ENCODE assay signal across 8 mouse cellular contexts in the genomic region with DNA sequence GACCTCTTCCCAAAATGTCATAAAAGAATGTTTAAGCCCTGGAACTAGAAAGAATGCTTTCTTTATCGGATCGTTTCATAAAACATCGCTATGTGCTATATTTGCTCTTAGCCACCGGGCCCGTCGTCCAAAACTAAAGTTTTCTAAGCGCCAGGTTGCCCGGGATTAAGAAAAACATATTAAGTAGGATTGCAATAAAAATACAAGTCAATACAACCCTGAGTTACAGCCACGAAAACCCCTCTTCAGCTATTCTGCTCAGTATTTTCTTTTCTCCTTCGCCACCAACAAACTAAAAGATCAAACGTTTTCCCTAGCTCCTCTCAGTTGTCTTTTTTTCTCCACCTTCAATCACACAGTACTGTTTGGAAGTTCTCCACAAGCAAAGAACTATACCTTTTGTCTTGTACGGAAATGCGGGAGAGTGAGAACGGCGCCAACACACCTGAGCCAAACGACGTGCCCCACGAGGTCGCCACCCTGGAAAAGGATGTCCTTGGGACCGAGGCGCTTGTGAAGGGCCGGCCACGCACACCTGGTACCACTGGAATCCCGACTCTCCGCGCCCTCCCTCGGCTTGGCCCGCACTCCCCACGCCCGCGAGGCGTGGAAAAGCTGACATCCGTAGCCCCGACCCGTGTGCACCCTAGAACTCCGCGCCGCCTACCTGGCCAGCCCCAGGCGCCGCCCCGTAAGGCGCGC. TPM values are rescaled to one million over a fixed set of nuclear protein-coding genes. Genes with fewer than 3 reads are reported as not detected.
DNase-seq lines count a peak whose midpoint lies in the region; ATAC-seq and TF ChIP-seq lines count a peak whose summit lies in the region.

No protein-coding gene starts in this region.

- H3K9ac ChIP-seq in embryonic facial prominence, embryonic 15.5 days = 0 out of 2 replicates have a peak overlapping the region, but pooled peaks have one; percentile 12
- peak overlapping the region; percentile 48 for H3K9ac ChIP-seq in intestine, embryonic 14.5 days (ENCODE audit: low read length)
- peak overlapping the region; percentile 74 for H3K9ac ChIP-seq in stomach, postnatal 0 days (ENCODE audit: low read length)

- peak; percentile 43; the same call in 1 of the 2 replicates for ATAC-seq in embryonic facial prominence, embryonic 15.5 days (ENCODE audit: insufficient number of reproducible peaks, low FRiP score, low TSS enrichment, low read depth)
- peak; percentile 66; the same call in 1 of the 2 replicates for ATAC-seq in intestine, embryonic 14.5 days (replicated peaks; ENCODE audit: low FRiP score, low TSS enrichment, low read depth)
- peak; percentile 78 for ATAC-seq in stomach, postnatal 0 days (ENCODE audit: low FRiP score, low TSS enrichment)

- peak overlapping the region; percentile 76 for H3K4me3 ChIP-seq in embryonic facial prominence, embryonic 15.5 days (replicated peaks)
- peak overlapping the region; percentile 60 for H3K4me3 ChIP-seq in intestine, embryonic 14.5 days (ENCODE audit: low read depth, low read length)
- peak overlapping the region; percentile 75 for H3K4me3 ChIP-seq in stomach, postnatal 0 days (ENCODE audit: low read depth, low read length)

- H3K27me3 ChIP-seq in embryonic facial prominence, embryonic 15.5 days = peaks cover 45% of the 10 kb centered on the region
- H3K27me3 ChIP-seq in intestine, embryonic 14.5 days (replicated peaks; ENCODE audit: control insufficient read depth, insufficient read depth, low read length) = peaks cover 57% of the 10 kb centered on the region
- H3K27me3 ChIP-seq in stomach, postnatal 0 days (ENCODE audit: control insufficient read depth, insufficient read depth, low read length) = peaks cover 3% of the 10 kb centered on the region; the same call in 1 of the 2 replicates

- peak; percentile 34 for DNase-seq in kidney, adult 11 months
- DNase-seq in kidney, adult 9 months = no peak
- DNase-seq in intestine, embryonic 14.5 days (ENCODE audit: low spot score) = peak; percentile 65
- peak; percentile 36 to 56 for DNase-seq in lung, adult 18-20 months
- peak; percentile 69 for DNase-seq in stomach, postnatal 0 days (ENCODE audit: low spot score)
- no peak for DNase-seq in gastrocnemius, postnatal 14 days
- no peak for DNase-seq in gastrocnemius, postnatal 25 days

- H3K27ac ChIP-seq in embryonic facial prominence, embryonic 15.5 days (replicated peaks) = no peak overlapping the region
- no peak overlapping the region for H3K27ac ChIP-seq in intestine, embryonic 14.5 days (ENCODE audit: low read depth)
- peak overlapping the region; percentile 71 for H3K27ac ChIP-seq in stomach, postnatal 0 days (replicated peaks)

- H3K4me1 ChIP-seq in embryonic facial prominence, embryonic 15.5 days = peaks cover 22% of the 10 kb centered on the region
- H3K4me1 ChIP-seq in intestine, embryonic 14.5 days (replicated peaks; ENCODE audit: control insufficient read depth, insufficient read depth, low read length) = no peaks in the 10 kb centered on the region
- H3K4me1 ChIP-seq in stomach, postnatal 0 days (replicated peaks; ENCODE audit: control insufficient read depth, insufficient read depth) = no peaks in the 10 kb centered on the region

- H3K36me3 ChIP-seq in embryonic facial prominence, embryonic 15.5 days = no peaks in the 10 kb centered on the region
- H3K36me3 ChIP-seq in intestine, embryonic 14.5 days (ENCODE audit: control insufficient read depth, insufficient read depth, low read length) = no peaks in the 10 kb centered on the region
- no peaks in the 10 kb centered on the region for H3K36me3 ChIP-seq in stomach, postnatal 0 days (ENCODE audit: control insufficient read depth, insufficient read depth, low read length)

- no peaks in the 10 kb centered on the region for H3K9me3 ChIP-seq in embryonic facial prominence, embryonic 15.5 days (replicated peaks)
- H3K9me3 ChIP-seq in intestine, embryonic 14.5 days (ENCODE audit: control insufficient read depth, low read length) = no peaks in the 10 kb centered on the region
- no peaks in the 10 kb centered on the region for H3K9me3 ChIP-seq in stomach, postnatal 0 days (ENCODE audit: control insufficient read depth, low read length)

- no peak for TF ChIP-seq CTCF in stomach, postnatal 0 days (IDR thresholded peaks at IDR 0.05; ENCODE audit: low read depth)

- intact Hi-C loops in gastrocnemius, postnatal 14 days (cut with DNase I; ENCODE audit: low total_unique reads) = no loop called here

- TF ChIP-seq EP300 in stomach, postnatal 0 days (optimal IDR thresholded peaks at IDR 0.05) = no peak

- 1% methylated on average over 43 of the region's 43 CpGs for WGBS in embryonic facial prominence, embryonic 15.5 days
- WGBS in intestine, embryonic 14.5 days = under 1% methylated on average over 43 of the region's 43 CpGs
- 2% methylated on average over 43 of the region's 43 CpGs for whole genome bisulfite sequencing in stomach, postnatal 0 days

- H3K4me2 ChIP-seq in embryonic facial prominence, embryonic 15.5 days (replicated peaks) = peak overlapping the region; percentile 97
- H3K4me2 ChIP-seq in intestine, embryonic 14.5 days (ENCODE audit: low read length) = peak overlapping the region; percentile 88
- peak overlapping the region; percentile 95 for H3K4me2 ChIP-seq in stomach, postnatal 0 days (replicated peaks; ENCODE audit: low read depth)

RNA-seq across cellular contexts. Expression of a gene that starts 34.0 kb away (rescaled TPM):
- 18.9 and 20.4 TPM in 2 replicates for polyA plus RNA-seq in embryonic facial prominence, embryonic 15.5 days (2015; fragmentation: Nextera tagmentation; extraction: Ambion mirVana)
- 10.6 and 12.8 TPM in 2 replicates for polyA plus RNA-seq in intestine, embryonic 14.5 days (2014; fragmentation: Nextera tagmentation; extraction: Ambion mirVana)
- 5.1 and 5.7 TPM in 2 replicates for polyA plus RNA-seq in stomach, postnatal 0 days (2015; fragmentation: Nextera tagmentation; extraction: Ambion mirVana)
- total RNA-seq in gastrocnemius, postnatal 14 days (2021) = 10 to 100 TPM in 1 of 2 experiments, 1 to 10 TPM in 1; 9.4 to 10.5 TPM
- total RNA-seq in gastrocnemius, postnatal 25 days (2021) = 1 to 10 TPM; 6.7 to 9.2 TPM

Comparison
In these comparisons a context has a peak if more than half of its experiments do, and no peak if none do; other contexts are left out.
1. DNase-seq: peak in kidney, adult 11 months (single experiment), intestine, embryonic 14.5 days (single experiment), lung, adult 18-20 months (2 of 2) and stomach, postnatal 0 days (single experiment); none in kidney, adult 9 months (single experiment), gastrocnemius, postnatal 14 days (single experiment) and gastrocnemius, postnatal 25 days (single experiment).
2. H3K9ac ChIP-seq: peak in every context shown above with its lines; median percentile 74 in stomach, postnatal 0 days; 48 in intestine, embryonic 14.5 days; 12 in embryonic facial prominence, embryonic 15.5 days.
3. Peak in every context shown above with its lines, with median percentiles within 50 percentile points of each other: ATAC-seq, H3K4me2 ChIP-seq and H3K4me3 ChIP-seq.